Mouse (Mus musculus): ENCODE measurements at regions not wholly inside any gene's neighbourhood (a gene's known extent, or its start where the extent isn't known, plus 50 kb on each side); places are given as distances from the start of the nearest gene placed in this dataset.

DNA sequence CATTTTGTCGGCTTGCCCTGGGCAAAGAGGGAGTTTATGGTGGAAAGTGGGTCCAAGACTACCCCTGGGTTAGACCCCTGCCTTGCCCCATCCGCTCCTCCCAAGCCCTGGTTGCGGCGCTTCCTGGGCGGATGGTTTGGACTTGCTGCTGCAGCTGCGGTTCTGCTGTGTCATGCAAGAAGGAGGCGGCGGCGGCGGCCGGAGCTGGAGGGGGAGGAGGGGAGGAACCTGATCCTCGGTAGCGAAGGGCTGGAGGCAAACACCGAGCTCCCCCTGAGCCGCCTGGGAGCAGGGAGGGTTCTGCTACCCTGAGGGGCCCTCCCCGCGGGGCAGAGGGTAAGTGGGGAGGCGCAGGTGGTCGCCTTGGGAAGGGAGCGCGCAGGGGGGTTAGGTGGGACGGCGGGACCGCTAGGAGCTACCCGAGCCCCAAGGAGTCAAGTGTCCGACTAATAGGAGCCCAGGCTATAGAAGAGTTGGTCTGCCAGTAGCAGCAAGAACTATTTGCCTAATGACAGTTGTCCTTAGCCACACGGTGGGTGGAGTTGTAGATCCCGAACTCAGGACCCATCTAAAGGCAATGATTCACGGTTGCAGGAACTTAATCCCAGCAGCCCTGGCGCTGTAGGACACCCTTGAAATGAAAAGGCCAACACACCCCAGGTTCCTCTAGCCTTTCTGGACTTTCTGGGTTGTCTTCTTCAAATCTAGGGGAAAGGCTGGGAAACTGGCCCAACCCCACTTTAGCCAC is 178.2 kb upstream of the Mkln1 start:
- Histone ChIP-seq H3K36me3 (ENCODE audit: control insufficient read depth, insufficient read depth, low read length, poor library complexity, severe bottlenecking) (no peaks in the 10 kb centered on the region), H3K9ac (ENCODE audit: low read depth, poor library complexity, severe bottlenecking) (peak overlapping the region; percentile 47), H3K27me3 (ENCODE audit: control insufficient read depth, insufficient read depth, low read length, poor library complexity, severe bottlenecking) (peaks cover 10% of the 10 kb centered on the region), H3K4me1 (ENCODE audit: control insufficient read depth, insufficient read depth, low read length) (no peaks in the 10 kb centered on the region), H3K9me3 (replicated peaks; ENCODE audit: control insufficient read depth, insufficient read depth, low read length, poor library complexity, severe bottlenecking) (no peaks in the 10 kb centered on the region), H3K27ac (ENCODE audit: insufficient read depth, low read length) (peak overlapping the region; percentile 42), H3K4me3 (ENCODE audit: low read depth, low read length) (peak overlapping the region; percentile 67)
- TF ChIP-seq POLR2A (IDR thresholded peaks at IDR 0.05; ENCODE audit: insufficient read depth, low read length), result no peak
- TF ChIP-seq EP300 (IDR thresholded peaks at IDR 0.05; ENCODE audit: insufficient read depth, low read depth, low read length), result peak; percentile 83; the same call in 1 of the 2 replicates
- TF ChIP-seq CTCF (IDR thresholded peaks at IDR 0.05; ENCODE audit: low read depth, low read length), result no peak

DNA sequence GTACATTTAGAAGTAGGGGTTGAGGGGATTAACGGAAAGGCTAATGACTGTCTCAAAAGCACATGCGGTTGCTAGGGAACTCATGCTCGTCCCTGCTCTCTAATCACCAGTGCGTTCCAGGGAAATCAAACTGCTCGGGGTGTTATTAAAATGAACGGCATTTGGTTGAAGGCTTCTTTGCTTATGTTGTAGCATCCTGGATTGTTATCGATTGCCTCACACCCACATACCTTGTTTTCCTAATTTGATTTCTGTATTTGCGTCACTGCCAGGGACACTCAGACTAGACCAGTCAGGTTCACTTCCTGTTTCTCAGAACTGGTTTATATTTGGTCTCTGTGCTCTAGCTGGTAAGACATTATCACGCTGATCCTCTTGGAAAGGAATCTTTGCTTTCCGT is 177.0 kb upstream of the Mkln1 start:
- H3K4me3 ChIP-seq (ENCODE audit: low read depth, low read length), result no peak overlapping the region
- no peak overlapping the region for H3K27ac ChIP-seq (ENCODE audit: insufficient read depth, low read length)
- H3K36me3 ChIP-seq (ENCODE audit: control insufficient read depth, insufficient read depth, low read length, poor library complexity, severe bottlenecking), result no peaks in the 10 kb centered on the region
- H3K9me3 ChIP-seq (replicated peaks; ENCODE audit: control insufficient read depth, insufficient read depth, low read length, poor library complexity, severe bottlenecking), result no peaks in the 10 kb centered on the region
- H3K9ac ChIP-seq (ENCODE audit: low read depth, poor library complexity, severe bottlenecking), result no peak overlapping the region
- no peaks in the 10 kb centered on the region for H3K4me1 ChIP-seq (ENCODE audit: control insufficient read depth, insufficient read depth, low read length)
- peaks cover 10% of the 10 kb centered on the region for H3K27me3 ChIP-seq (ENCODE audit: control insufficient read depth, insufficient read depth, low read length, poor library complexity, severe bottlenecking)
- no peak for TF ChIP-seq CTCF (IDR thresholded peaks at IDR 0.05; ENCODE audit: low read depth, low read length)
- TF ChIP-seq POLR2A (IDR thresholded peaks at IDR 0.05; ENCODE audit: insufficient read depth, low read length), result no peak
- TF ChIP-seq EP300 (IDR thresholded peaks at IDR 0.05; ENCODE audit: insufficient read depth, low read depth, low read length), result no peak

DNA sequence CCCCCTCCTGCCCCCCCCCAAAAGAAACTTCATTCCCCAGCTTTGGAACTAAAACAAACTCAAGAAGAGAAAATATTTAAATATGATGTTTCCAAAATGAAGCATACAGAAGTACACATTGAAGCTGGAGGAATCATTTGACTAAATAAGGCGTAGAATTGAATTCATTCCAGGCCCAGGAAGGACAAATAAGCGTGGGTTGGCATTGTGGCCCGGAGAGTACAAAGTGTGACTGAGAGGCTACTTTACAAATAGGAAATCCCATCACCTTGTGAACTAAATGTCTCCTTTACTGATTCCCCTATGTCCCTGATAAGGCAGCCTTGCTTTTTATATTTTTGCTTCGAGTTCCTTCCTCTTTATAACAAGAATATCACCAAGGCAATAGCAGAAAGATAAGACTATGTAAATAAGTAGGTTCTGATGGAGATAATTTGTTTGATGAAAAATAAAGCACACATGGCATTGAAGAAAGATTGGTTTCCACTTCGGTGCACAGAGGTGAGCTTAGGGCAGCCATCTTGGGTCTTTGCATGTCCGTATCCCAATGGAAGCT is 176.4 kb upstream of the Mkln1 start:
- peaks cover 2% of the 10 kb centered on the region for H3K4me1 ChIP-seq (ENCODE audit: control insufficient read depth, insufficient read depth, low read length)
- TF ChIP-seq POLR2A (IDR thresholded peaks at IDR 0.05; ENCODE audit: insufficient read depth, low read length), result no peak
- TF ChIP-seq CTCF (IDR thresholded peaks at IDR 0.05; ENCODE audit: low read depth, low read length), result no peak
- no peak for TF ChIP-seq EP300 (IDR thresholded peaks at IDR 0.05; ENCODE audit: insufficient read depth, low read depth, low read length)
- no peaks in the 10 kb centered on the region for H3K36me3 ChIP-seq (ENCODE audit: control insufficient read depth, insufficient read depth, low read length, poor library complexity, severe bottlenecking)
- peaks cover 10% of the 10 kb centered on the region for H3K27me3 ChIP-seq (ENCODE audit: control insufficient read depth, insufficient read depth, low read length, poor library complexity, severe bottlenecking)
- H3K4me3 ChIP-seq (ENCODE audit: low read depth, low read length), result no peak overlapping the region
- no peaks in the 10 kb centered on the region for H3K9me3 ChIP-seq (replicated peaks; ENCODE audit: control insufficient read depth, insufficient read depth, low read length, poor library complexity, severe bottlenecking)
- H3K9ac ChIP-seq (ENCODE audit: low read depth, poor library complexity, severe bottlenecking), result no peak overlapping the region
- no peak overlapping the region for H3K27ac ChIP-seq (ENCODE audit: insufficient read depth, low read length)

DNA sequence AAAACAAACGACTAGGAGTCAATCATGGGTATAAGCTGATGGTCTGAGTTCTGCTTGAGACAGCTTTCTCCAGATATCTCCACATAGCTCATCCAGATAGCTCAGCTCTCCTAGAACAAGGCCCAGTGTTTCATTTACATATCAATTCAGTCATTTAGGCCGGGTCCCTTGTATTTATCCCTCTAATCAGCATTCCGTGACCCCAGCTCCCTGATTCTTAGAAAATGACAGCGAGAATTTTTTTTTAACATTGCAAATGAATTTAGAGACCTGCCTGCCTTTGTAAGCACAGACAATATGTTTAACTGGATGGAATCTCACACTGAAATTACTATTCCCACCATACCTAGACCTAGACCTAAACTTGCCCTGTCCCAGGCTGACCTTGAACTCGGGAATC is 171.1 kb upstream of the Mkln1 start:
- H3K27me3 ChIP-seq (ENCODE audit: control insufficient read depth, insufficient read depth, low read length, poor library complexity, severe bottlenecking), result peaks cover 3% of the 10 kb centered on the region; the same call in 1 of the 2 replicates
- peaks cover 3% of the 10 kb centered on the region for H3K4me1 ChIP-seq (ENCODE audit: control insufficient read depth, insufficient read depth, low read length)
- no peak overlapping the region for H3K27ac ChIP-seq (ENCODE audit: insufficient read depth, low read length)
- H3K9me3 ChIP-seq (replicated peaks; ENCODE audit: control insufficient read depth, insufficient read depth, low read length, poor library complexity, severe bottlenecking), result no peaks in the 10 kb centered on the region
- no peaks in the 10 kb centered on the region for H3K36me3 ChIP-seq (ENCODE audit: control insufficient read depth, insufficient read depth, low read length, poor library complexity, severe bottlenecking)
- no peak overlapping the region for H3K9ac ChIP-seq (ENCODE audit: low read depth, poor library complexity, severe bottlenecking)
- no peak for TF ChIP-seq EP300 (IDR thresholded peaks at IDR 0.05; ENCODE audit: insufficient read depth, low read depth, low read length)
- no peak for TF ChIP-seq CTCF (IDR thresholded peaks at IDR 0.05; ENCODE audit: low read depth, low read length)
- TF ChIP-seq POLR2A (IDR thresholded peaks at IDR 0.05; ENCODE audit: insufficient read depth, low read length), result no peak
- no peak overlapping the region for H3K4me3 ChIP-seq (ENCODE audit: low read depth, low read length)

DNA sequence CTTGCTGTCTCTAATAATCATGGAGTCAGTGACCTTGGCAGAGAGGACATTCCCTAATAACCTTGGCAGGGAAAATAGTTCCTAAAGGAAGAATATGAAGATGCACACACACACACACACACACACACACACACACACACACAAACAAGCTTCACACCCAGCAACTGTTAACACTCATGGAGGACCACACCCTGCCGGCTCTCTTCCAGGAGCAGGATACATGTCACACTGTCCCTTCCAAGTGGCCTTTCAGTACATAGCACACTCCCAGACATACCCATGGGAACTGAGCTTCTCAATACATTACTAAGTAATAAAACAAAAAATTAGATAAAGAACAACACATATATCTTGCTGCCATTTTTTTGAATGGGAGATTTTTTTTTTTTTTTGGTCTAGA is 170.5 kb upstream of the Mkln1 start:
- no peaks in the 10 kb centered on the region for H3K36me3 ChIP-seq (ENCODE audit: control insufficient read depth, insufficient read depth, low read length, poor library complexity, severe bottlenecking)
- H3K9ac ChIP-seq (ENCODE audit: low read depth, poor library complexity, severe bottlenecking), result no peak overlapping the region
- no peaks in the 10 kb centered on the region for H3K9me3 ChIP-seq (replicated peaks; ENCODE audit: control insufficient read depth, insufficient read depth, low read length, poor library complexity, severe bottlenecking)
- no peak overlapping the region for H3K27ac ChIP-seq (ENCODE audit: insufficient read depth, low read length)
- TF ChIP-seq POLR2A (IDR thresholded peaks at IDR 0.05; ENCODE audit: insufficient read depth, low read length) (no peak), CTCF (IDR thresholded peaks at IDR 0.05; ENCODE audit: low read depth, low read length) (no peak), EP300 (IDR thresholded peaks at IDR 0.05; ENCODE audit: insufficient read depth, low read depth, low read length) (no peak)
- H3K4me3 ChIP-seq (ENCODE audit: low read depth, low read length), result no peak overlapping the region
- peaks cover 3% of the 10 kb centered on the region; the same call in 1 of the 2 replicates for H3K27me3 ChIP-seq (ENCODE audit: control insufficient read depth, insufficient read depth, low read length, poor library complexity, severe bottlenecking)
- peaks cover 3% of the 10 kb centered on the region for H3K4me1 ChIP-seq (ENCODE audit: control insufficient read depth, insufficient read depth, low read length)

DNA sequence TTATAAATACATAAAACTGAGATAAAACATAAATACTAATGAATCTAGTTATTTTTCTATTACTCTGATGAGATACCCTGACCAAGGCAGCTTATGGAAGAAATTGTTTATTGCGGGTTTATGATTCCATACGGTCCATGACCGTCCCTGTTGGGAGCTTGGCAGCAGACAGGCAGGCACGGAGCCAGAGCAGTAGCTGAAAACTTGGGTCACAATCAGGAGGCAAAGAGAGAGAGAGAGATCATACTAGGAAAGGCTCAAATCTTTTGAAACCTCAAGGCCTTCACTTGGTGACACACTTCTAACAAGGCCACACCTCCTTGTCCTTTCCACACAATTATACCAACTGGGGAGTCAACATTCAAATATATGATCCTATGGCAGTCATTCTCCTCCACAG is 166.7 kb upstream of the Mkln1 start:
- H3K4me3 ChIP-seq (ENCODE audit: low read depth, low read length), result no peak overlapping the region
- no peaks in the 10 kb centered on the region for H3K9me3 ChIP-seq (replicated peaks; ENCODE audit: control insufficient read depth, insufficient read depth, low read length, poor library complexity, severe bottlenecking)
- H3K9ac ChIP-seq (ENCODE audit: low read depth, poor library complexity, severe bottlenecking), result no peak overlapping the region
- H3K27ac ChIP-seq (ENCODE audit: insufficient read depth, low read length), result no peak overlapping the region
- no peak for TF ChIP-seq CTCF (IDR thresholded peaks at IDR 0.05; ENCODE audit: low read depth, low read length)
- no peak for TF ChIP-seq POLR2A (IDR thresholded peaks at IDR 0.05; ENCODE audit: insufficient read depth, low read length)
- H3K36me3 ChIP-seq (ENCODE audit: control insufficient read depth, insufficient read depth, low read length, poor library complexity, severe bottlenecking), result no peaks in the 10 kb centered on the region
- H3K4me1 ChIP-seq (ENCODE audit: control insufficient read depth, insufficient read depth, low read length), result peaks cover 3% of the 10 kb centered on the region
- no peaks in the 10 kb centered on the region for H3K27me3 ChIP-seq (ENCODE audit: control insufficient read depth, insufficient read depth, low read length, poor library complexity, severe bottlenecking)
